ENCODE assay signal across 15 mouse cellular contexts in the genomic region with DNA sequence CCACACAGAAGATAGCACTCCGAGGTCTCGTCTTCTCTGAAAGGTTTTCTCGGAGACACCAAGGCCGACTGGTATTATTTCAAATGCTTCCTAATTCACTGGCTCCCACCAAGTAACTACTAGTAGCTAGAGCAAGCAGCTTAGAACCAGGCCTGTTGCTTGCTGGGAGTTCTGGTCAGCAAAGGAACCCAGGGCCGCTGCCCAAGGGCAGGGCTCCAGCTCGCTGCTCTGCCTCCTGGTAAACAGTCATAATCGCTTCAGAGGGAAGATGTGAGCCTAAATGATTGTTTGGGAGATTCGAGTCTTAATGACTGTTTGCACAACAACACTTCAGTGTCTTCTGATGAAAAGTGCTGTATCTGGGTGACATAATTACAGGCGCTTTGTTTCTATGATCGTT. TPM values are rescaled to one million over a fixed set of nuclear protein-coding genes. Genes with fewer than 3 reads are reported as not detected.
DNase-seq lines count a peak whose midpoint lies in the region; ATAC-seq lines count a peak whose summit lies in the region.
"Had no signal": no experiment of that assay in that cellular context is flagged by ENCODE, and none has a peak within 500 bp of the region (broad histone marks: within the 10 kb centered on the region; RNA-seq: fewer than 3 reads in every experiment).

No protein-coding gene starts in this region.

- DNase-seq in heart, adult 18-20 months = peak; percentile 33
- DNase-seq in heart, adult 11 months = no peak
- no peak for DNase-seq in lung, postnatal 25 days (ENCODE audit: low spot score)
- DNase-seq in adrenal gland, postnatal 36 days = peak; percentile 40 to 44
- peak; percentile 26 for DNase-seq in lung, postnatal 10 days
- no peak for DNase-seq in thymus, postnatal 36 days
- DNase-seq in frontal cortex, postnatal 25 days (ENCODE audit: low spot score in 2 of 2) = no peak
- DNase-seq: cerebellum, adult 11 months; kidney, postnatal 14 days; liver, embryonic 13.5 days had no signal

- peaks cover 10% of the 10 kb centered on the region; the same call in 1 of the 2 replicates for H3K4me1 ChIP-seq in lung, embryonic 15.5 days
- H3K4me1 ChIP-seq: hindbrain, embryonic 15.5 days; liver, embryonic 13.5 days had no signal

- no peak overlapping the region for H3K4me3 ChIP-seq in lung, embryonic 15.5 days
- H3K4me3 ChIP-seq: hindbrain, embryonic 15.5 days; liver, embryonic 13.5 days had no signal

- H3K27ac ChIP-seq in lung, embryonic 15.5 days = peak overlapping the region; percentile 84
- H3K27ac ChIP-seq: hindbrain, embryonic 15.5 days; liver, embryonic 13.5 days had no signal

- no peaks in the 10 kb centered on the region for H3K9me3 ChIP-seq in lung, embryonic 15.5 days
- H3K9me3 ChIP-seq: hindbrain, embryonic 15.5 days; liver, embryonic 13.5 days had no signal

- no peak overlapping the region for H3K4me2 ChIP-seq in lung, embryonic 15.5 days
- H3K4me2 ChIP-seq: hindbrain, embryonic 15.5 days; liver, embryonic 13.5 days; midbrain, embryonic 11.5 days had no signal

- ATAC-seq in lung, embryonic 15.5 days (ENCODE audit: borderline replicate concordance, extremely low read depth, low FRiP score, low TSS enrichment) = no peak

- H3K36me3 ChIP-seq in lung, embryonic 15.5 days = no peaks in the 10 kb centered on the region
- H3K36me3 ChIP-seq: hindbrain, embryonic 15.5 days; liver, embryonic 13.5 days had no signal

- peaks cover 4% of the 10 kb centered on the region; the same call in 1 of the 2 replicates for H3K27me3 ChIP-seq in lung, embryonic 15.5 days
- H3K27me3 ChIP-seq: liver, embryonic 13.5 days had no signal

- WGBS in lung, embryonic 15.5 days = 70% methylated on average over 10 of the region's 10 CpGs

- no peak overlapping the region for H3K9ac ChIP-seq in lung, embryonic 15.5 days
- H3K9ac ChIP-seq: hindbrain, embryonic 15.5 days; liver, embryonic 13.5 days had no signal

RNA-seq across cellular contexts. Expression of a gene that starts 42.0 kb away (rescaled TPM):
- total RNA-seq in heart, adult 18-20 months (2021) = 1 to 10 TPM in 1 of 2 experiments, under 1 TPM in 1; 0.62 to 1.0 TPM
- 0.38 and 1.3 TPM in 2 replicates for polyA plus RNA-seq in lung, embryonic 15.5 days (2015; fragmentation: Nextera tagmentation; extraction: Ambion mirVana)
- under 1 TPM; 0.13 to 0.26 TPM for total RNA-seq in adrenal gland, postnatal 36 days (2021)
- polyA plus RNA-seq: spleen, adult 2 months had no signal

RNA-seq across cellular contexts. Expression of a gene that starts 42.9 kb away (rescaled TPM):
- not detected for total RNA-seq in heart, adult 18-20 months (2021)
- polyA plus RNA-seq in lung, embryonic 15.5 days (2015; fragmentation: Nextera tagmentation; extraction: Ambion mirVana) = not detected in 2 replicates
- not detected for total RNA-seq in adrenal gland, postnatal 36 days (2021)
- polyA plus RNA-seq: cortical plate, adult 2 months; hindbrain, embryonic 15.5 days; liver, embryonic 13.5 days; spleen, adult 2 months had no signal

Comparison
In these comparisons a context has a peak if more than half of its experiments do, and no peak if none do; other contexts are left out.
1. DNase-seq: peak in heart, adult 18-20 months (2 of 2), adrenal gland, postnatal 36 days (2 of 2) and lung, postnatal 10 days (single experiment); none in heart, adult 11 months (single experiment), lung, postnatal 25 days (single experiment), thymus, postnatal 36 days (0 of 2) and frontal cortex, postnatal 25 days (0 of 2).